18 mouse cellular contexts compared by ENCODE assay signal in the genomic region with DNA sequence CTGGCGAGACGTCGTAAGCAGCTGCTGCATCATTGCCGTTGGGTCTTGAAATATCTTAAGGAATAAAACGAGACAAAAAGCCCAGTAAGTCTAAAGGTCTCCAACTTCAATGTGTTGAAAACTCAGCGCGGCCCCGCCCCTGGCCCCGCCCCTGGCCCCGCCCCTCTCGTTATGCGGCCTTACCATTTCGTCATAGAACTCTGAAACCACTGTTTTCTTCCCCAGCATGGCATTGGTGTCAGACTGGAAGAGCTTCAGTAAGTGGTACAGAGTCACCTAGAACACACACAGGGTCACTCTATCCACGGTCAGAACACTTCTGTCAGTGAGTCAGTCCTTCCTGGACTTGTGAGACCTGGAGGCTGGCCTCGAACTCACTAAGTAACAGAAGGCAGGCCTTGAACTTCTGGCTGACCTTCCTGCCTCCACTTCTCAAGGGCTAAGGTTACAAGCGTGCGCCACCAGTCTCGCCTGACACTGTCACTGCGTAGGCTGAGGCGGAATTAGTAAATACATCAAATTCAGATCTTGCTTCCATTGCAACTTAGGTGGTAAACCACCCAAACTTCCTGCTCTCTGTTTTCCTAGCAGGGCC. TPM values are rescaled to one million over a fixed set of nuclear protein-coding genes. Genes with fewer than 3 reads are reported as not detected.
DNase-seq lines count a peak whose midpoint lies in the region; ATAC-seq and TF ChIP-seq lines count a peak whose summit lies in the region.
"Had no signal": no experiment of that assay in that cellular context is flagged by ENCODE, and none has a peak within 500 bp of the region (broad histone marks: within the 10 kb centered on the region; RNA-seq: fewer than 3 reads in every experiment).

No protein-coding gene starts in this region.

- no peak for DNase-seq in kidney, adult 2 months
- DNase-seq in MEL (ENCODE audit: low read depth, low spot score): peak; percentile 22
- no peak for DNase-seq in kidney, adult 18-20 months
- DNase-seq in cerebellum, adult 9-10 months: no peak
- DNase-seq in right cerebral cortex, postnatal 25 days: no peak

- H3K4me1 ChIP-seq in kidney, embryonic 16.5 days (ENCODE audit: insufficient read depth, low read length): no peaks in the 10 kb centered on the region
- H3K4me1 ChIP-seq in kidney, adult 2 months (ENCODE audit: control insufficient read depth, insufficient read depth, low read length): no peaks in the 10 kb centered on the region
- no peaks in the 10 kb centered on the region for H3K4me1 ChIP-seq in MEL (ENCODE audit: control insufficient read depth in 1 of 2, insufficient read depth in 2 of 2, low read length in 2 of 2)
- H3K4me1 ChIP-seq in intestine, embryonic 15.5 days (replicated peaks): no peaks in the 10 kb centered on the region
- H3K4me1 ChIP-seq: embryonic facial prominence, embryonic 12.5 days; stomach, embryonic 15.5 days had no signal

- no peaks in the 10 kb centered on the region for H3K27me3 ChIP-seq in kidney, embryonic 16.5 days (ENCODE audit: insufficient read depth, low read length)
- H3K27me3 ChIP-seq in kidney, adult 2 months (replicated peaks; ENCODE audit: control insufficient read depth, insufficient read depth, low read length): no peaks in the 10 kb centered on the region
- no peaks in the 10 kb centered on the region for H3K27me3 ChIP-seq in MEL (ENCODE audit: control insufficient read depth in 1 of 2, insufficient read depth in 2 of 2, low read length in 2 of 2)
- no peaks in the 10 kb centered on the region for H3K27me3 ChIP-seq in intestine, embryonic 15.5 days (replicated peaks)
- H3K27me3 ChIP-seq: embryonic facial prominence, embryonic 12.5 days; stomach, embryonic 15.5 days had no signal

- H3K36me3 ChIP-seq in kidney, embryonic 16.5 days (ENCODE audit: insufficient read depth, low read length): peaks cover 82% of the 10 kb centered on the region
- no peaks in the 10 kb centered on the region; the same call in 1 of the 2 replicates for H3K36me3 ChIP-seq in kidney, adult 2 months (ENCODE audit: control insufficient read depth, insufficient read depth, low read length)
- H3K36me3 ChIP-seq in MEL (ENCODE audit: control insufficient read depth in 1 of 2, insufficient read depth in 2 of 2, low read length in 2 of 2): peaks cover 0 to 7% of the 10 kb centered on the region in 2 experiments; a peak in 3 of 4 replicates
- peaks cover 56% of the 10 kb centered on the region for H3K36me3 ChIP-seq in intestine, embryonic 15.5 days

- no peak overlapping the region for H3K4me2 ChIP-seq in kidney, embryonic 16.5 days (replicated peaks; ENCODE audit: low read depth, low read length)
- no peak overlapping the region for H3K4me2 ChIP-seq in intestine, embryonic 15.5 days (replicated peaks)
- H3K4me2 ChIP-seq: embryonic facial prominence, embryonic 12.5 days; stomach, embryonic 15.5 days had no signal

- WGBS in kidney, embryonic 16.5 days: 81% methylated on average over 20 of the region's 20 CpGs
- 83% methylated on average over 20 of the region's 20 CpGs for WGBS in kidney, adult 2 months
- 83% methylated on average over 20 of the region's 20 CpGs for WGBS in intestine, embryonic 15.5 days

- no peaks in the 10 kb centered on the region for H3K79me2 ChIP-seq in MEL (ENCODE audit: control insufficient read depth, insufficient read depth, low read length, poor library complexity)

- no peak for TF ChIP-seq EP300 in MEL (IDR thresholded peaks at IDR 0.05; ENCODE audit: low read depth in 1 of 2, low read length in 2 of 2)

- no peak overlapping the region for H3K4me3 ChIP-seq in kidney, embryonic 16.5 days (ENCODE audit: low read length)
- no peak overlapping the region for H3K4me3 ChIP-seq in kidney, adult 2 months (ENCODE audit: insufficient read depth, low read depth, low read length)
- no peak overlapping the region for H3K4me3 ChIP-seq in MEL (ENCODE audit: control insufficient read depth in 1 of 2, insufficient read depth in 1 of 2, low read depth in 2 of 2, low read length in 2 of 2)
- H3K4me3 ChIP-seq in intestine, embryonic 15.5 days (replicated peaks): no peak overlapping the region
- H3K4me3 ChIP-seq: embryonic facial prominence, embryonic 12.5 days; myocyte; stomach, embryonic 15.5 days had no signal

- 0 out of 2 replicates have a peak, but pooled peaks have one; percentile 20 for ATAC-seq in kidney, embryonic 16.5 days (ENCODE audit: low FRiP score, low TSS enrichment)
- peak; percentile 24; the same call in 1 of the 2 replicates for ATAC-seq in intestine, embryonic 15.5 days
- peak; percentile 22; the same call in 1 of the 2 replicates for ATAC-seq in megakaryocyte progenitor cell, adult 5-6 weeks (replicated peaks; ENCODE audit: poor library complexity)

- no peak for TF ChIP-seq POLR2A in kidney, adult 2 months (IDR thresholded peaks at IDR 0.05; ENCODE audit: low read depth, low read length)
- TF ChIP-seq POLR2A in MEL (IDR thresholded peaks at IDR 0.05; ENCODE audit: control insufficient read depth in 1 of 2, insufficient read depth in 1 of 2, low read depth in 1 of 2, low read length in 2 of 2, poor library complexity in 1 of 2): no peak

- no peak for TF ChIP-seq RAD21 in MEL (IDR thresholded peaks at IDR 0.05; ENCODE audit: low read depth, low read length)

- H3K9ac ChIP-seq in kidney, embryonic 16.5 days (replicated peaks; ENCODE audit: low read length): no peak overlapping the region
- no peak overlapping the region for H3K9ac ChIP-seq in MEL (ENCODE audit: control insufficient read depth, low read depth, low read length, poor library complexity, severe bottlenecking)
- H3K9ac ChIP-seq in intestine, embryonic 15.5 days: no peak overlapping the region
- H3K9ac ChIP-seq: embryonic facial prominence, embryonic 12.5 days; stomach, embryonic 15.5 days had no signal

- no peaks in the 10 kb centered on the region for H3K9me3 ChIP-seq in kidney, embryonic 16.5 days (ENCODE audit: low read length)
- H3K9me3 ChIP-seq in MEL (replicated peaks; ENCODE audit: insufficient read depth, low read length): no peaks in the 10 kb centered on the region
- H3K9me3 ChIP-seq in intestine, embryonic 15.5 days: no peaks in the 10 kb centered on the region
- H3K9me3 ChIP-seq: embryonic facial prominence, embryonic 12.5 days; stomach, embryonic 15.5 days had no signal

- no peak overlapping the region for H3K27ac ChIP-seq in kidney, embryonic 16.5 days (ENCODE audit: low read length)
- H3K27ac ChIP-seq in kidney, adult 2 months (ENCODE audit: insufficient read depth, low read depth, low read length): no peak overlapping the region
- no peak overlapping the region for H3K27ac ChIP-seq in MEL (ENCODE audit: control insufficient read depth, low read depth, low read length)
- H3K27ac ChIP-seq in intestine, embryonic 15.5 days: no peak overlapping the region
- H3K27ac ChIP-seq: embryonic facial prominence, embryonic 12.5 days; stomach, embryonic 15.5 days had no signal

- no peak for TF ChIP-seq CTCF in kidney, adult 2 months (conservative IDR thresholded peaks at IDR 0.05; ENCODE audit: insufficient read depth, insufficient read length, low read depth, low read length)
- no peak for TF ChIP-seq CTCF in MEL (IDR thresholded peaks at IDR 0.05 in 2 of 3, conservative IDR thresholded peaks at IDR 0.05 in 1 of 3; ENCODE audit: control insufficient read depth in 1 of 3, insufficient read depth in 1 of 3, low read depth in 2 of 3, low read length in 3 of 3, poor library complexity in 1 of 3, severe bottlenecking in 1 of 3)

TF ChIP-seq in MEL, 35 proteins besides CTCF, POLR2A, EP300 and RAD21:
- TF ChIP-seq ZKSCAN1 (IDR thresholded peaks at IDR 0.05; ENCODE audit: low read depth, low read length) (no peak), SMC3 (IDR thresholded peaks at IDR 0.05; ENCODE audit: low read depth, low read length) (no peak), MEF2A (IDR thresholded peaks at IDR 0.05; ENCODE audit: extremely low read depth, insufficient replicate concordance, low read depth, low read length, poor library complexity, severe bottlenecking) (no peak), SIN3A (IDR thresholded peaks at IDR 0.05; ENCODE audit: low read length) (no peak), USF2 (IDR thresholded peaks at IDR 0.05; ENCODE audit: borderline replicate concordance in 1 of 2, insufficient read depth in 1 of 2, low read depth in 1 of 2, low read length in 2 of 2) (no peak), ZMIZ1 (IDR thresholded peaks at IDR 0.05; ENCODE audit: low read depth, low read length) (no peak), KAT2A (conservative IDR thresholded peaks at IDR 0.05; ENCODE audit: low read depth, low read length) (no peak)
TF ChIP-seq in MEL: peak in this region for 0.

RNA-seq across cellular contexts. Expression of gene Yeats4, which starts 7.0 kb away (rescaled TPM):
- polyA plus RNA-seq in kidney, embryonic 16.5 days (2015; fragmentation: Nextera tagmentation; extraction: Ambion mirVana): 67.3 and 70.7 TPM in 2 replicates
- 18.0 and 21.8 TPM in 2 replicates for polyA plus RNA-seq in kidney, adult 2 months (2012; rRNA removed)
- total RNA-seq in MEL (2012; rRNA removed): 61.8 and 69.4 TPM in 2 replicates
- 100 to 1,000 TPM in 1 of 2 experiments, not detected in 1; 106 TPM for polyA plus RNA-seq in MEL (2012; ENCODE audit: insufficient read depth in 1 of 2, insufficient read length in 2 of 2, low read depth in 1 of 2, low replicate concordance in 2 of 2, missing spikeins in 1 of 2)
- polyA plus RNA-seq in intestine, embryonic 15.5 days (2015; fragmentation: Nextera tagmentation; extraction: Ambion mirVana): 62.5 and 64.9 TPM in 2 replicates
- total RNA-seq in megakaryocyte progenitor cell, adult 5-6 weeks (2015): 67.5 and 68.1 TPM in 2 replicates
- 109 and 137 TPM in 2 replicates for total RNA-seq in megakaryocyte progenitor cell, adult 5-6 weeks (2017)

RNA-seq across cellular contexts. Expression of gene 9530003J23Rik, which starts 21.2 kb away (rescaled TPM):
- not detected in 2 replicates for polyA plus RNA-seq in kidney, embryonic 16.5 days (2015; fragmentation: Nextera tagmentation; extraction: Ambion mirVana)
- polyA plus RNA-seq in kidney, adult 2 months (2012; rRNA removed): not detected in 2 replicates
- total RNA-seq in MEL (2012; rRNA removed): not detected in 2 replicates
- not detected for polyA plus RNA-seq in MEL (2012; ENCODE audit: insufficient read depth in 1 of 2, insufficient read length in 2 of 2, low read depth in 1 of 2, low replicate concordance in 2 of 2, missing spikeins in 1 of 2)
- polyA plus RNA-seq in intestine, embryonic 15.5 days (2015; fragmentation: Nextera tagmentation; extraction: Ambion mirVana): not detected in 2 replicates
- not detected in 2 replicates for total RNA-seq in megakaryocyte progenitor cell, adult 5-6 weeks (2015)
- not detected in 2 replicates for total RNA-seq in megakaryocyte progenitor cell, adult 5-6 weeks (2017)
- total RNA-seq: ES-E14; heart, postnatal 36 days; left cerebral cortex, postnatal 10 days; megakaryocyte-erythroid progenitor cell, adult 5-6 weeks had no signal
- polyA plus RNA-seq: embryonic facial prominence, embryonic 12.5 days; intestine, embryonic 14.5 days; large intestine, adult 2 months; myocyte; stomach, embryonic 15.5 days; urinary bladder, adult 2 months had no signal
